Mouse (Mus musculus) forebrain, postnatal 0 days (tissue): ENCODE measurements at regions not wholly inside any gene's neighbourhood (a gene's known extent, or its start where the extent isn't known, plus 50 kb on each side); places are given as distances from the start of the nearest gene placed in this dataset.

Experiments
- ATAC-seq: fragments of 200-750 bp; cut with Nextera tagmentation; 2 replicates; pipeline ENCODE4 v1.8.0; 2017; ENCODE audit warnings: mild to moderate bottlenecking, moderate library complexity
- DNase-seq: peaks from one replicate; pipeline ENCODE4 v3.0.0-alpha.2; 2015
- H3K27ac ChIP-seq: fragments of 300-500 bp; sonication (generic); 2 replicates; pipeline ENCODE4 v1.5.1; 2014; ENCODE audit warnings: low read depth, mild to moderate bottlenecking, antibody characterized with exemption, low read length, moderate library complexity, mixed read lengths
- H3K27me3 ChIP-seq: fragments of 300-500 bp; sonication (generic); 2 replicates; pipeline ENCODE4 v1.6.1; 2014; ENCODE audit warnings: mild to moderate bottlenecking, low read length, mixed read lengths; ENCODE audit not compliant: insufficient read depth
- H3K36me3 ChIP-seq: fragments of 300-500 bp; sonication (generic); 2 replicates; pipeline ENCODE4 v1.6.1; 2014; ENCODE audit warnings: mild to moderate bottlenecking, moderate library complexity; ENCODE audit not compliant: insufficient read depth
- H3K4me1 ChIP-seq: fragments of 300-500 bp; sonication (generic); 2 replicates; pipeline ENCODE4 v1.6.1; 2014; ENCODE audit warnings: antibody characterized with exemption; ENCODE audit not compliant: insufficient read depth
- H3K4me2 ChIP-seq: fragments of 300-500 bp; sonication (generic); 2 replicates; pipeline ENCODE4 v1.6.1; 2014; ENCODE audit warnings: low read depth, mild to moderate bottlenecking, moderate library complexity
- H3K4me3 ChIP-seq: fragments of 300-500 bp; sonication (generic); 2 replicates; pipeline ENCODE4 v1.5.1; 2014; ENCODE audit warnings: low read depth, low read length, mixed read lengths
- H3K9ac ChIP-seq: fragments of 300-500 bp; sonication (generic); 2 replicates; pipeline ENCODE4 v1.6.1; 2014; ENCODE audit warnings: mild to moderate bottlenecking
- H3K9me3 ChIP-seq: fragments of 300-500 bp; sonication (generic); 2 replicates; pipeline ENCODE4 v1.6.1; 2016; ENCODE audit warnings: low read length
- CTCF ChIP-seq: sonication (generic); IDR thresholded peaks from 2 replicates; pipeline ENCODE4 v1.5.1; 2016; ENCODE audit warnings: antibody characterized with exemption, control low read depth, low read depth
- WGBS: fragments of 180-500 bp; shearing (Covaris S2); extraction: QIAGEN DNeasy Blood & Tissue Kit; methylation state at CpG from one replicate; pipeline ENCODE4 v1.1.7; 2014; 5-methylcytosine and 5-hydroxymethylcytosine counted together

DNA sequence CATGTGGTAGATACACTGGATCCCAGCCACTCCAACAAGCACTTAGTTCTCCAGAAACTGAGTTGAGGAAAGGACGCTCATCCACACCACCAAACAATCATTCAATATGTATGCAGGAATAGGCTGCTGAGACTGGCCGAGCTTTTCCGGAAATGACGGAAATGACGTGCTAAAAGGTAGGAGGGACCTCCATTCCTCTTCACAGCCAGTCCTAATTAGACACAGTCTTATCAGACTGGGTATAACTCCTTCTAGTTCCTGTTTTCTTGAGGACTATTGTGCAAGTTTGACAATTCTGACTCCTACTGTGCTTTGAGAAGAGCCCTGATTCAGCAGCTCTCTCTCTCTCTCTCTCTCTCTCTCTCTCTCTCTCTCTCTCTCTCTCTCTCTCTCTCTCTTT is 477.9 kb upstream of the Gm26657 start:
- Histone ChIP-seq H3K27ac (no peak overlapping the region), H3K4me2 (no peak overlapping the region), H3K4me1 (no peaks in the 10 kb centered on the region), H3K4me3 (no peak overlapping the region), H3K9ac (no peak overlapping the region), H3K27me3 (no peaks in the 10 kb centered on the region), H3K36me3 (no peaks in the 10 kb centered on the region), H3K9me3 (no peaks in the 10 kb centered on the region)
- no peak for DNase-seq
- ATAC-seq = no peak
- no peak for TF ChIP-seq CTCF
- WGBS = 92% methylated on average over 5 of the region's 5 CpGs

DNA sequence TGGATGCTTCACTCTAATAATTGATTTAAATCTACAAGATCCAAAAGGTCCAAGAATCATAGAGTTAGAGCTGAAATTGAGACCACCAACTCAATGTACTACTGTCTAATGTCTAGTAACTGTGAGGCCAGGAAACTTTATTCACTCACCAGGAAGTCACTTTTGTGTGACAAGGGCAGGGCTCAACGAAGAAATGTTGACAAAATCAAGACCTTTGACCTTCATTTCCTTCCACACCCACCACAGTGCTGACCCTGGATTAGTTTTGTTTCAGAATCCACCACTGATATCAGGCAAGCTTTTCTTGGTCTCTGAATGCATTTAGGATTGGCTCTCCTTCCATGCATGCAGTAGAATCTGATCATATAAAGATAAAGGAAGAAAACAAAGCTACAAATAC is 487.5 kb upstream of the Gm26657 start:
- no peaks in the 10 kb centered on the region for H3K36me3 ChIP-seq
- H3K4me1 ChIP-seq = no peaks in the 10 kb centered on the region
- no peaks in the 10 kb centered on the region for H3K27me3 ChIP-seq
- no peak overlapping the region for H3K4me2 ChIP-seq
- H3K27ac ChIP-seq = no peak overlapping the region
- ATAC-seq = no peak
- DNase-seq = no peak
- H3K9me3 ChIP-seq = no peaks in the 10 kb centered on the region
- WGBS = 51% methylated on average over 1 of the region's 1 CpGs
- no peak overlapping the region for H3K9ac ChIP-seq
- H3K4me3 ChIP-seq = no peak overlapping the region
- TF ChIP-seq CTCF = no peak

DNA sequence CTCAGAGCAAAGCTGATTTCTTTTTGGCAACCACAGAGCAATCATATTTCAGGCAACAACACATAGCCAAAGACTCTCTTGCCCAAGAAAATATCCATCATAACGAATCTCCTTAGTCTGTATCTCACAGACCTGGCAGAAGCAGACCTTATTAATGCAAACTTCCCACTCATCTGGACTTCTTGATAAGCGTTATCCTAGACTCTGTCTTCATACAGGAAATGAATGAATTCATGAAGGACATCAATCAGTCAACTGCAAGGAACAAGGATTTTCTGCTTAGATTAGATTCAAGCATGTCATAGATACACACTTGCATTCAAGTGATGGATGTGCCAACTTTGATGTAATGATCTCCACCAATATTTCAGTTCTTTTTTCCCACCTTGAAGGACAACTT is 488.1 kb upstream of the Gm26657 start:
- no peak overlapping the region for H3K27ac ChIP-seq
- no peak overlapping the region for H3K4me2 ChIP-seq
- no peaks in the 10 kb centered on the region for H3K9me3 ChIP-seq
- no peaks in the 10 kb centered on the region for H3K36me3 ChIP-seq
- H3K27me3 ChIP-seq = no peaks in the 10 kb centered on the region
- no peak for TF ChIP-seq CTCF
- H3K4me1 ChIP-seq = no peaks in the 10 kb centered on the region
- DNase-seq = no peak
- 81% methylated on average over 2 of the region's 2 CpGs for WGBS
- no peak for ATAC-seq
- no peak overlapping the region for H3K9ac ChIP-seq
- H3K4me3 ChIP-seq = no peak overlapping the region

DNA sequence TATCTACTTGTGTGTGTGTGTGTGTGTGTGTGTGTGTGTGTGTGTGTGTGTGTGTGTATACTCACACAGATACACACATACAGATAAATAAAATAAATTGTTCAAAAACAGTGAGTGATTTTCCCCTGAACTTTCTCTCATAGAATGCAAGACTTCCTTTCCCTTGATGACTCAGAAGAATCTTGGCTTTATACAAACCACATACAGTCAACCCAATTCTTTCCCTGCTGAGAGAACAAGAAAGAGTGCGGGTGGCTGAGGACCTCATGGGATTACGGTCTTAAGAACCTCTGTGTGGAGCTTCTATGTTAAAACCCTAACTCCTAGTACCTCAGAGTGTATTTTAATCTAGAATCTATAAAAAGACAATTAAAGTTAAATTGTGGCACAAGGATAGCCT is 489.3 kb upstream of the Gm26657 start:
- ATAC-seq (no peak), DNase-seq (no peak)
- H3K36me3 ChIP-seq = no peaks in the 10 kb centered on the region
- no peak overlapping the region for H3K4me3 ChIP-seq
- no peak overlapping the region for H3K9ac ChIP-seq
- TF ChIP-seq CTCF = no peak
- no peaks in the 10 kb centered on the region for H3K4me1 ChIP-seq
- H3K27me3 ChIP-seq = no peaks in the 10 kb centered on the region
- no peaks in the 10 kb centered on the region for H3K9me3 ChIP-seq
- no peak overlapping the region for H3K27ac ChIP-seq
- 94% methylated on average over 2 of the region's 2 CpGs for WGBS
- H3K4me2 ChIP-seq = no peak overlapping the region

DNA sequence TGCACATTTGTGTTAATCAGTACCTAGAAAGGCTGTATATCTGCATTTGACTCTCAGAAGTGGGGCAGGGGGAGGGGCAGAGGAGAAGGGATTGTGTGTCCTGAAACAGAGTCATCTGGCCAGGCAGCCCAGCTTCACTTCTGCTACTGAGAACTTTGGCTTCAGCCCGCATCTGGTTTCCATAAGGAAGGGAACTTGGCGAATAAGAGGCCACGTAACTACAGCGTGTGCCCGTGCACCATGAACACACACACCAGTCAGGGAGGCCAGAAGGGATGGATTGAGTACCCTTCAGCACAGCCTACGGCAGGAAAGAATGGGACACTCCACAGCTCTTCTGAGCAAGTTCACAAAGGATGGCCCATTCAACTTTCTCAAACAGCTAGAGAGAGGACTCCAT is 496.0 kb upstream of the Gm26657 start:
- Histone ChIP-seq H3K4me1 (no peaks in the 10 kb centered on the region), H3K9ac (no peak overlapping the region), H3K4me3 (no peak overlapping the region), H3K27ac (no peak overlapping the region), H3K4me2 (no peak overlapping the region), H3K36me3 (no peaks in the 10 kb centered on the region), H3K27me3 (no peaks in the 10 kb centered on the region), H3K9me3 (no peaks in the 10 kb centered on the region)
- no peak for TF ChIP-seq CTCF
- DNase-seq = no peak
- ATAC-seq = no peak
- 85% methylated on average over 6 of the region's 6 CpGs for WGBS

DNA sequence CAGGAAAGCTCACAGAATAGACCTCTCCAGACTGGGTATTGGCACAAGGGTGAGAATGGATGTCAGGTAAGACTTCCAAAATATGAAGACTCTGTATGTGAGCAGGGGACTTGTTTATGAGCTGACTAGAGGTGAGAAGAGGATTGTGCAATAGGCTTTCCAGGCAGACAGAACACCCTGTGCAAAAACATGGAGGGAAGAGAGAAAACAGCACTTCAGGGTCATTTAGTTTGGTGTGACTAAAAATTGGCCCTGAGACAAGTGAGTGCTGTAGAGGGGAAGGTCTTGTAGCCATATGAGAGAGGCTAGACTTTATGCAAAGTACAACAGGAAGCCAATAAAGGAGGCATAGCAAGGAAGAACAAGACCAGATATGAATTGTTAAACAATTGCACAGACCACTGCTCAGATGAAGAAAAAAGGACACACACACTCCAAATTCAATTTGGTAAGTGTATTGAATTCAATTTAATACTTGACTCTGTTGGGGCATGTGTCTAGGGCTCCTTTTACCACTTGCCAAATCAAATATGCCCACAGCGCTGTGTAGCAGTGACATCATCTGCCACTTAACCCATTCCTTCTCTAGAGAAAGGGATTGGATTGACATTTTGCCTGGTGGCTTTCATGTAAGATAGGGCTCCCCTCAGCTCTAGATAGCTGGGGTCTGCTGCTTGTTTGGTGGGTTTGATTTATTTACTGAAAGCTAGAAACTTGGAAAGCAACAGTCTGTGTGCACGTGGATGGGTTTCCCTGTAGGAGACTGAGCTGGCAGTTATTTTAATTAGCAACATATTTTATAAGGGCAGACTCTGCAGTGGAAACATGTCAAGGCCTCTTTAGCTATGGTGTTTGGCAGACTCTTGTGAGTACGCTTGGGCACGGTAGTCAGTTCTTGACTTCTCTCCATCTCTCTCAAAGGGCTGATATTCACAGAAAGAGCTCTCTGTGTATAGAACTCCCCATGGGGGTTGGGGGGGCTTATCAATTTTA is 501.1 kb upstream of the Gm26657 start:
- H3K4me1 ChIP-seq = no peaks in the 10 kb centered on the region
- no peak for ATAC-seq
- no peak for DNase-seq
- H3K4me3 ChIP-seq = no peak overlapping the region
- no peaks in the 10 kb centered on the region for H3K36me3 ChIP-seq
- no peaks in the 10 kb centered on the region for H3K9me3 ChIP-seq
- no peak for TF ChIP-seq CTCF
- H3K27me3 ChIP-seq = no peaks in the 10 kb centered on the region
- no peak overlapping the region for H3K9ac ChIP-seq
- H3K27ac ChIP-seq = no peak overlapping the region
- 51% methylated on average over 4 of the region's 4 CpGs for WGBS
- no peak overlapping the region for H3K4me2 ChIP-seq

DNA sequence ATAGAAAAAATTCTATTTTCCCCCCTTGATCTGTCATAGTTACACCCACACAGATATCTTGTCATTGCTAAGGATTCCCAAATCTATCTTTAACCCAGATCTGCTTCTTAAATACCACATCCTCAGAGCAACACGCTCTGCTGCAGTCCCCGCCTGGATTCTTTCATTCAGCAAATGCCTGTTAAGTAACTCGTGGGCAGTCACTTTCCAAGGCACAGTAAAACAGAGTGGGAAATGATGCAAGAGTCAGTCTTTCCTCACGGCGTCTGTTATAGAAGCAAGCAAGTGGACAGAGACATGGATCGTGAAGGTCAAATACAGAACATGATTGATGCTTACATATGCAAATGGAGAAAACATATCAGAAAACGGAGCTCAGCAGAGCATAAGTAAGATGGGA is 508.5 kb upstream of the Gm26657 start:
- no peak overlapping the region for H3K4me3 ChIP-seq
- ATAC-seq = no peak
- 82% methylated on average over 7 of the region's 7 CpGs for WGBS
- H3K9ac ChIP-seq = no peak overlapping the region
- DNase-seq = no peak
- no peaks in the 10 kb centered on the region for H3K27me3 ChIP-seq
- no peak overlapping the region for H3K27ac ChIP-seq
- TF ChIP-seq CTCF = no peak
- no peak overlapping the region for H3K4me2 ChIP-seq
- no peaks in the 10 kb centered on the region for H3K9me3 ChIP-seq
- H3K36me3 ChIP-seq = no peaks in the 10 kb centered on the region
- H3K4me1 ChIP-seq = no peaks in the 10 kb centered on the region
